Mouse (Mus musculus) urinary bladder, postnatal 25 days (tissue): ENCODE measurements around the gene Pspn.

Source experiments
- DNase-seq: peaks from one replicate; pipeline ENCODE4 v3.0.0; 2022; ENCODE audit warnings: low spot score

Pspn gene

DNA sequence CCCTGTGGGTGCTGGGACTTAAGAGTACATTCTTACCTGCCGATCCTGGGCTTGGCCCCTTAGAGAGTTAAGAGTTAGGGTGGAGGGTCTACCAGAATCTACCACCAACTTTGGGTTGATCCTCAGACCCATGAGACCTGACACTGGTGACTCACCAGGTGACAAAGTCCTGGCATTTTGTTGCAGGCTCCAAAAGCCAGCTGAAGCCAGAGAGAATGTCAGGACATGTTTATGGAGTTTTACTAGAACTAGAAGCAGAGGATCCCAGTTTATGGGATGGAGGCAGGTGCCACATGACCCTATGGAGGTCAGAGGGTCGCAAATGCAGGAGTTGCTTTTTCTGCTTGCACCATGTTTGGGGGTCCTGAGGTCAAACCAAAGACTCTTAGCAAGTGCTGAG is 3.3 kb downstream of the Pspn start:
- DNase-seq: no peak

DNA sequence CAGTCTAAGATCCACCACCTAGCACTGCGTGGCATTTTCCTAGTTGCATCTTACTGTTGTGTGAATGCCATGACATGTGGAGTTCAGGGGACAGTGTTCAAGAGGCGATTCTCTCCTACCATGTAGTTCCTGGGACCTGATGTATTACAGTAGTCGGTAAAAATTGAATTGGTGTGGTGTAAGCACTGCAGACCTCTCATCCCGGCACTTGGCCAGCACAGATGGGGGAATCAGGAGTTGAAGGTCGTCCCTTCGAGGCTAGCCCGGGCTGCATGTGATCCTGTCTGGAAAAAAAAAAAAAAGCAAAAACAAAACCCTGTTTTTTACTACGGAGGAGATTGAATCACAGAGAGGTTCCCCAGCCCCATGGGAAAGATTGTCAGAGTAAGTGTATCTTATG is 4.8 kb downstream of the Pspn start:
- DNase-seq: no peak

DNA sequence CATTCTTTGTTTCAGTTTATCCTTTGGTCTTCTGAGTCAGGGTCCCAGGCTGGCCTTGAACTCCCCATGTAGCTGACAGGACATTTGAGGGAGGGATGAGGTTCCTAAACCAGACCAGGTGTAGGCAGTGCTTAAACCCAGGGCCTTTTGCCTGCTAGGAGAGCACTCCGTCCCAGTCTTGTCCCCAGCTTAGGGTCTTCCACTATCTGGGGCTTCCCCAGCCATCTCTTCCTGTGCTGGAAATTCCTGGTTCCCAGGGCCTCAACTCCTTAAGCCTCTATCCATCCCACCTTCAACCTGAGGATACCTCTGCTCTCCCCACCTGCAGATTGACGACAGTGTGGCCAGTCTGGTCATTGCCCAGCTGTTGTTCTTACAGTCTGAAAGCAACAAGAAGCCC is 8.9 kb downstream of the Pspn start:
- DNase-seq: no peak

DNA sequence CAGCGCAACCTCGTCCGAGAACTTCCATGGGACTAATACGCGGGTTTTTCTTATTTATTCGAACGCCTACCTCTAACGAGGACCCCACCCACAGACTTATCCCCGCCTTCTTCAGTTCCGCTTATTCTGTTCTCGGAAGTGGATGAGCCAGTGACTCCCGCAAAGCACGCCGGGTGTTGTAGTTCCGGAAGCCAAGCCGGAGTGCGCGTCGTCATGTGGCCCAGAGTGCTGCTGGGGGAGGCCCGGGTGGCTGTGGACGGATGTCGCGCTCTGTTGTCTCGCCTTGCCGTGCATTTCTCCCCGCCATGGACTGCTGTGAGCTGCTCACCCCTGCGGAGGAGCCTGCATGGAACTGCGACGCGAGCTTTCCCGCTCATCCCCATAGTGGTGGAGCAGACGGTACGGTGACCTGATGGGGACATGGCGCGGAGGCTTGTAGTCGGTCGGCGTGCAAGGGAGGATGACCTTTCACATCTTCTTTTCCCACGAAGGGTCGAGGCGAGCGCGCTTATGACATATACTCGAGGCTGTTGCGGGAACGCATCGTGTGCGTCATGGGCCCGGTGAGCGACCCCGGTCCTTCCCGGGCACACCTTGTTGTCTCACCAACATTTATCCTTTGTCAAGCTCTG is 9.6 kb downstream of the Pspn start, which contains the start of gene Clpp:
TSS of gene Clpp (plus strand) at position 191 of the 632 bp plus-strand sequence.
- peak; percentile 87 for DNase-seq

DNA sequence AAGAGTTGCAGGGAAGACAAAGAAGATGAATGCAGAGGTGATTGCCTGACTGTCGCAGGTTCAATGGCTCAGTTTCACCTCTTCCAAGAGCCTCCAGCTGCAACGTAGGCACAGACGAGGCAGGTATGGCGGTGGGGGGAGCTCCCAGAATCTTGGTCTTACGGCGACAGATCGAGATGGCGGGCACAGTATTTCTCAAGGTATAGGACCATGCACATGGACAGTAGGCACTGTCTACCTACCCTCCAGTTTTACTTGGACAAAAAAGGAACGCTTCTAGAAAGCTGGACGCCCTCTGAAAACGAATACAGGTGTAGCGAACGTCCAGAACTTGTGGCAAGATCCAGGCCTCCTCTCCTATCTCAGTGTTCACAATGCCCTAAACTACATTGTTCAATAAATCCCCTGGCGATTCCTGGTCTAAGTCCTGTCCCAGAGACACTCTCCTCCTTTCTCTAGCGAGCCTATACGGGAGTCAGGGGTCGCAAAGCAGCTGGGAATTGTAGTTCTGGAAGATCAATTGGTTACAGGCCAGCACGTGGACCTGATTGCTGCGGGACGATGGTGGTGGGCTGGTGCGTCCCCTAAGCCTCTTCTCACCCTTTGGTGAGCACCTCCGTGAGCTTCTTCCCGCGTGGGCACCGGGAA is 10.2 kb downstream of the Pspn start:
- no peak for DNase-seq

DNA sequence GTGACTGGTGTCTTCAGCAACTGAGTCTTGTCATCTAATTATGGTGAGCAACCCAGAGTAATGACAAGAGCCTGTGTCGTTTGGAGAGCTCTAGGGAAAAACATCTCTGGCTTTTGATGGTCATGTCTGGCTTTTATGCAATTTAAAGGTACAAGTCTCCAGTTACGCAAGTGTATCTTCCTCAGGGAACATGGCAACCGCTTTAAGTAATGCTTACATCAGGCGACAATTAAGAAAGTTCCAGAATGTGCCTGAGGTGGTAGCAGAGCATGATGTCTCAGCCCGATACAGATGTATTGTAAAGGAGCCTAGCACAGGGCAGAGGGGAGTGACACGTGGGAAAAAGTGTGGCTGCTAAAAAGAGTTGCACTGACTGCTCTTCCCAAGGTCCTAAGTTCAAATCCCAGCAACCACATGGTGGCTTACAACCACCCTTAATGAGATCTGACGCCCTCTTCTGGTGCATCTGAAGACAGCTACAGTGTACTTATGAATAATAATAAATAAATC is 10.8 kb downstream of the Pspn start:
- no peak for DNase-seq

DNA sequence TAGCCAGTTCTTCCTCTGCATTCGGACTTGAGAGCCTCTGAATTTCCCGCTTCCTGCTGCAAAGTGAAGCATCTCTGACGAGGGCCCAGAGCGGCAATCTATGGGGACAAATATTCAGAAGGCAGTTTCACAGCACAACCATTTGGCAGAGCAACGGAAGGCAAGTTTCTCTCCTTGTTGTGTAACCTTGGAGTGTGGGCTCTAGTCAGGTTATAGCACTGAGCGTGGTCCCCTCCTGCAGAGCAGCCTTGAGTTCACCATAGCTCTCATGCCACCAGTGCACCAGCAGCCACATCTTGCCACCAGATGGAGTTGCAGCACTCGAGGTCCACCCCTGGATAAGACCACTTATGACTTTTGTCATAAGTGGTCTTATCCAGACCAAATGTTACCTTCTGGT is 11.4 kb downstream of the Pspn start:
- DNase-seq: no peak

DNA sequence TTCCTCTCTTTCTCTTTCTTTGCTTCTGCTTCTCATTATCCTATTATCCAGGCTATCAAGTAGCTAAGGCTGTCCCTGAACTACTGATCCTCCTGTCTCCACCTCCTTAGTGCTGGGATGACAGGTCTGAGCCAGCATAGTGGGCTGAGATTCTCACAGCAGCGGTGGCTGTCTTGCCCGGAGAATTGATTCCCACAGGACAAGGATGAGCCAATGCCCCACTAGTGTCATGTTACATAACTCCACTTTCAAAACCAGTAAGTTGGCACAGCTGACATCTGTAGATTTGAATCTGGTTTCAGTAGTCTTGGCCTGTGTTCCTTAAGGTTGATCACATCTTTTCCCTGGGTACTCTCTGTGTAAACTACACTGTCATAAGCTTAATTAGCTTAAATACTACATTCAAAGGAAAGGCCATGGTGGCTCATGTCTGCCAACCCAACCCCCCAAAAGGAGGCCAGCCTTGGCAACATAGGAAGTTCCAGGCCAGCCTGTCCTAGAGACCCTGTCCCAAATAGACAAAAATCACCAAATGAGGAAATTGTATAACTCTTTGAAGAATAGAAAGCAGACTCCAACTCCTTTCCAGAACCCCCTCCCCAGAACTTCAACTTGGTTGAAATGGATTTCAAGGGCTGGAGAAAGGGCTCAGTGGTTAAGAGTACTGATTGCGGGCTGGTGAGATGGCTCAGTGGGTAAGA is 13.6 kb downstream of the Pspn start:
- DNase-seq: no peak

DNA sequence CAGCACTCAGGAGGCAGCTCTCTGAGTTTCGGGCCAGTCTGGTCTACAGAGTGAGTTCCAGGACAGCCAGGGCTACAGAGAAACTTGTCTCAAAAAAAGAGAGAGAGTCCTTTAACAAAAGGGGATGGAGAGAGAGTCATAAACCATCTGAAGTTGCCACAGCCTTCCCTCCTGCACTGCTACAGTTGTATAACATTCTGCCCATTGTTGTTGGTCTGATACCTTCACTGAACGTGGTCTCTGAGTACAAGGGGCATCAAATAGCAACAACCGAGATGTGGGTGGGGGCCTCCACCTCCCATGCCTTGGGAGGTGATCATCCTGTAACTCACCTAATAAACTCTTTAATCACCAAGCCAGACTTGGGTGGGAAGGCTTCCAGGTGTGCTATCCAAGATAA is 14.2 kb downstream of the Pspn start:
- no peak for DNase-seq

DNA sequence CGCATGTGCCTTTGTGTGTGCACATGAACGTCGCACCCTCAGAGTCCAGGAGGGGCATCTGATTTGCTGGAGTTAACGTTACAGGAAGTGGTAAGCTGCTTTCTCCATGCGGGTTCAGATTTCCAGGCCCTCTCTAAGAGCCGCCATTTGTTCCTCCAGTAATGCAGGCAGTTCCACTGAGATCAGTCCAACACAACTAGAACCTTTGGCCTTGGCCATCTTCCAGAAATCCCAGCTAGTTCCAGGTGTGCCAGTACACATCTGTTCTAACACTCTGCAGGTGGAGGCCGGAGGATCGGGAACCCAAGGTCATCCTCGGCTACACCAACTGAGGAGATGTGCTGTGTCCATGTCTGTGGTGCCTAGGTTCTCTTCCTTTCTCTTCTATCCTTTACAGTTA is 14.9 kb downstream of the Pspn start:
- no peak for DNase-seq

DNA sequence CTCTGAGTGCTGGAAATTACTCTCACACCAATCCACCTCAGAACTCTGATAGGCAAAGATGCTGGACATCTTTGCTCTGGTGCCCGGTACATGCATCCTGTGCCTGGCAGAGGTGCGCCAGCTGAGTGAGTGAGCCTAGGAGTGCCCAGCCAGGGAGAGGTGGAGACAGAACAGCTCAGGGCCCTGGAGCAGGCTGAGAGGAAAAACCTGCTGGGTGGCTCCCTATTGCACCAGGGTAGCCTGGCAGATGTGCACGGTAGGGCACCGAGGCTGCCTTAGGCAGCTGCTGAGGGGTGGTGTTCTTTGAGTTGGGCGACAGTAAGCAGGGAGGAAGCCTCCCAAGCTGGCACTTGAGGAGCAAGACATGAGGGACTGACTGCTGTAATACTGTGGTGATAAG is 17.8 kb downstream of the Pspn start, which contains the start of gene Acer1:
TSS of gene Acer1 (minus strand) at position 114 of the 400 bp plus-strand sequence.
- DNase-seq: no peak

DNA sequence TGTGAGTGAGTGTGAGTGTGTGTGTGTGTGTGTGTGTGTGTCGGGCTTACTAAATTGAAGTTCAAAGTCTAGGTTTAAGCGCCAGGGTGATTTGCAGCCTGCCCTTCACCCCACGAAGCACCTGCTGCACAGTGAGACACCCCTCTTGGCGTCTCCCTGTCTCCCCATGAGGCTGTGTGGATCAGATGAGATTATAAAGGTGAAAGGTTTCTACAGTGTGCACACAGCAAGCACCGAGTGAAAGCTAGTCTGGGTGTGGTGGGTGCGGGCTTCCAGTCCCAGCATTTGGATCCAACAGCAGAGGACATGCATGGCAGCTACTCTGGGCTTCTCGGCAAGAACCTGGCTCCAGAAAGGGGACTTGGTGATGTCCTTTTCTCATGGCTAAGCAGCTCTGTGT is 18.8 kb downstream of the Pspn start:
- no peak for DNase-seq

DNA sequence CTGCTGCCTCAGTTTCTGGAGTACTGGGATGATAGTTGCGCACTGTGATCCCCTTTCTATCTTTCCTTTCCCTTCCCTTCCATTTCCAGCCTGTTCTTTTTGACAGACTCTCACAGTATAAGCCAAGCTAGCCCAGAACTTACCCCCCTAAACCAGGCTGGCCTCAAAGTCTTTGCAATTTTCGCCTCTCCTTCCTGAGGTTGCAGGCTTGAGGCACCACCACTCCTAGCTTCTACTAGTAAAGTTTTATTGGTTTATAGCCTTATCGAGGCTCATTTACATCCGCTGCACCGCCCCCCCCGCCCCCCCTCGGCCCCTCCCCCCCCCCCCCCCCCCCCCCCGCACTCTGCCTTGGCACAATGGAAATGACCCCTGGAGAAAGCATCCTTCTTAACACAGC is 20.3 kb downstream of the Pspn start:
- no peak for DNase-seq

DNA sequence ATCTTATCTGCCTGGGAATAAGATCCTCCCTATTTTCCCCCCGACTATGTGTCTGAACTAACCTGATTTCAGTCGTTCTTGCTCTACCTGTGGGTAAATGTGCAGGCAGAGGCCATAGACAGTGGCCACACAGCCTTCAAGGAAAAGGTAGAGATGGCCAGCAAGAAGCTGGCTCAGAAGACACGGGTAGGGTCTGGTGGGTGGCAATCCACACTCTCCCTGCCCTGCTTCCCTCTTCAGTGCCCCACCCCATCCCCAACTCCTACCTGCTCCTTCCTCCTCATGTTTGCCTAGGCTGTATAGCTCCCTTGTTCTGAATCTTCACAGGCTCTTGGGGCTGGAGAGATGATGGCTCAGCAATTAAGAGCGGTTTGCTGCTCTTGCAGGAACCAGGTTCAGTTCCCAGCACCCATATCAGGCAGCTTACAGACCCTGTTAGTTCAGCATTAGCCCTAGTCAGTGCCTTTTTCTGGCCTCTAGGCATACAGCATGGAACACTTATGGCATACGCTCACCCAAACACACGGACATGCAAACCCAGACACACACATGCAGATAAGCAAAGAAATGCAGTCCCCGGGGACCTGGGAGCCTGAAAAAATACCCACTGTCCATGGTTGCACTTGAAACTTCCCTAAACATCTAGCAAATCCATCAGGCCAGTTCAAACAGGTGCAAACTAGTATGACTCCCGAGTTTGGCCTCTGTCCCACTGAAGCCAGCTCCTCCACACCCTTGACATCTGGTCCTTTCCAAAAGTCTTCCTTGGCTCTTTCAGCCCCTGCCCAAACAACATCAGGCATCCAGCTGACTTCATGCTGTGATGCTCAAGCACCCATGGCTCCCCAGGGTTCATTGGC is 23.1 kb downstream of the Pspn start:
- no peak for DNase-seq

DNA sequence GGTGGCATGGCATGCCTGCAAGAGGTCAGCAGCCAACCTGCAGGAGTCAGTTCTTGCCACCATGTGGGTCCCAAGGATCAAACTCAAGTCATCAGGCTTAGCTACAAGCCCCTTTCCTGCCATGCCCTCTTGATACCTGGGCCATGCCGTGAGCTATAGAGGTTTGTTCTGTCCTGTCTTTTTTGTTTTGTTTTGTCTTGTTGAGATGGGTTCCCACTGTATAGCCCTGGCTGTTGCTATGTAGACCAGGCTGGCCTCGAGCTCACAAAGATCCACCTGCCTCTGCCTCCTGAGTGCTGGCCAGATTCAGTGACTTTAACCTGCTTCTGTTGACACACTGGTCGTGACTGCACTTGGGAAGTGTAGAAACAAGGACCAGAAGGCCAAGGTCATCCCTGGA is 24.4 kb downstream of the Pspn start:
- no peak for DNase-seq

DNA sequence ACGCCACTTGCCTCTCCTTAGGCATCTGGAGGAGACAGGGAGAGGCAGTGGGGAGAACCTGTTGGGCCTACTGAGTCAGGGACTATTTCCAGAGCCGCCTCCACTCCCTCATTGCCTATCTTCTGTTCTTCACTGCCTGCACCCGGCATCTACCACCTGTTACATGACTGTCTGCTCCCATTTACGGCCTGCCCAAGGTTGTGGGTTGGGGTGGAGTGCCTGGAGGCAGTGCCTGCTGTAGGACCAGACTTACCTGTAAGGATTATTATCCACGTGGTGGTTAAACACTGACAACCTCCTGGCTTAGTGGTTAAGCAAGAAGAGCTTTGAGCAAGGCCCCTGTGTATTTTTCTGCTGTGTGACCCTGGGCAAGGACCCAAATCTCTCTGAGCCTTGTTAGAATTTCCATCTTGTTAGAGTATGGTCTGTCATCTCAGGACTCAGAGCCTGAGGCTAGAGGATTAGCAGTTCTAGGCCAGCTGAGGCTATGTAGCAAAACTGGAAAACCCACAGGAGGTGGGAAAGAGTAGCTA is 25.0 kb downstream of the Pspn start:
- DNase-seq: no peak

DNA sequence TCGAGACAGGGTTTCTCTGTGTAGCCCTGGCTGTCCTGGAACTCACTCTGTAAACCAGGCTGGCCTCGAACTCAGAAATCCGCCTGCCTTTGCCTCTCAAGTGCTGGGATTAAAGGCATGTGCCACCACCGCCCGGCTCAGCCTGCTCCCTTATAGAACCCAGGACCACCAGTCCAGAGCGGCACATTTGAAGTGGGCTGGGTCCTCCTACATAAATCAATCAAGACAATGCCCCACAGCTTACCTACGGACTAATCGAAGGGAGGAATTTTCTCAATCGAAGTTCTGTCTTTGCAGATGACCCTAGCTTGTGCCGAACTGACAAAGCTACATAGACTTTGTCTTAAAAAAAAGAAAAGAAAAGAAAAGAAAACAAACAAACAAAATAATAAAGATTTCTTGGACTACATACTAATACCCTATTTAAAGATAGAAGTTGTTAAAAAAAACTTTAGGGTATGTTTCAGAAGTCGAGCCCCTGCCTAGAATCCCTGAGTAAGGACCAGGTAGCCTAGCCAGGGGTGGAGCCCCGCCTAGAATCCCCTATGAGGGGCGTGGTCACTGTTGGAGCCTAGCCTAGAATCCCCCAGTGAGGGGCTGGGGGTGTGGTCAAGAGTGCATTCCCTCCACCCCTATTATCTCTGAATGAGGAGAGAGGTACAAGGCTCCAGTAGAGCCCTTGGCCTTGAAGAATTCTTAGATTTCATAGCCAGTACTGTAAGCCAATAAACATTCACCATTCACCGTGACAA is 25.7 kb downstream of the Pspn start:
- no peak for DNase-seq

DNA sequence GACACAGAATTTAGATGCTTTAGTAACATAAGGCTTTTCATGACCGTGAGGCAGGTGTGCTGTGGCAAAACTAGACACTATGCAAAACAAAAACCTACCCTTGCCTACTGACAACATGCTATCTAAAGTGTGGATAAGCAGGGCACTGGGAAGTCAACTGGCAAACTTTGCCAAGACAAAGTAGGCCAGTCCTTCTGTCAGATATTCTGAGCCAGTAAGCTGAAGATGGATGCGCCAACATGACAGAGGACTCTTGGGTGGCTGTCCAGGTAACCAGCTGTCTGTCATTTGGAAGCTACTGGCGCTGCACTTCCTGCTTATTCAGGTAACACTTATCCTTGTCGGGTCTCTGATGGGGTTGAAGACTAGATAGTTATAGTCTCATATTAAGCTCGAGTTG is 29.7 kb downstream of the Pspn start:
- no peak for DNase-seq

DNA sequence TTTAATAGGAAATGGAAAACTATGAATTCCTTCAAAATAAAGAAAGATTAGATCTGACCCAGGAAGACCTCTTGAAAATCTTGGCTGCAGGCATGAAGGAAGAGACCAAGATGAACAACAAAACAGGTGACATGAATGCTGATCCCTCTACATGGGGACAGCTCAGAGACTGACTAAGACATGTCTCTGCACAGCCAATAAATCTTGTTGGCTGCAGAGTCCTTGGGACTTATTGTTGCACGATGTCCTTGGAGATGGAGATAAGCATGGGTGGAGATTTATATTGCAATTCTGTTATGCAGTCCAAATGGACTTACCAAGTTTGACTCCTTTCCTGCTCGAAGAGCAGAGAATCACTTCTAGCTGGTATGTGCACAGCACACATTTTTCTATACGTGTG is 30.5 kb downstream of the Pspn start:
- DNase-seq: no peak

DNA sequence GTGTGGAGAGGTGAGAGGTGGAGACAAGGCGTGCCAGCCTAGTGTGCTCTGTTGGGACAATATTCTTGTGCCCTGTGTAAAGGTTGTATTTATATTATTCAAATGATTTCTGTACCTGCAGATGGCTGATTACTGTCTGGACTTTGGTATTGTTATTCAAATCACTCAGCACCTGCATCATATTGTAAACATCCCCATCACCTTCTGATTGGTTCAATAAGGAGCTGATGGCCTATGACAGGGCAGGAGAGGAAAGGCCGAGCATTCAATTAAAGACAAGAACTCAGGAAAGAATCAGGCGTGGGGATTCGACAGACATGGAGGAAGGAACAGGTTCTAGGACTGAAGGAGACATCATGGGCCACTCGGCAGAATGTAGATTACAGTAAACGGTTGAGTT is 36.2 kb downstream of the Pspn start:
- no peak for DNase-seq
